Mouse (Mus musculus): ENCODE measurements around the gene Rnf185. TPM values are rescaled to one million over a fixed set of nuclear protein-coding genes. Genes with fewer than 3 reads are reported as not detected.

The Rnf185 gene
- 2.4 and 2.8 TPM in 2 replicates for polyA plus RNA-seq (2012)

GRCm38 (mm10) chr11:3452167-3452639, at the start of gene Rnf185:
Gene Rnf185 (minus strand): TSS chr11:3452363.

GRCm38 (mm10) chr11:3487952-3488570, 35.9 kb upstream of the Rnf185 start, which contains the start of gene Pla2g3:
Gene Pla2g3 (plus strand): TSS chr11:3488284.

GRCm38 (mm10) chr11:3408997-3409732, 43.0 kb downstream of the Rnf185 start, which contains the start of gene Limk2:
Gene Limk2 (minus strand): TSS chr11:3409189.

Other genes with a start within 250 kb of the Rnf185 start
- 55.4 and 72.2 TPM in 2 replicates for gene Eif4enif1, start 250.0 kb downstream of the Rnf185 start, polyA plus RNA-seq (2012)
- gene Drg1, start 185.9 kb downstream of the Rnf185 start, polyA plus RNA-seq (2012): 97.1 and 100 TPM in 2 replicates
- gene Patz1, start 163.5 kb downstream of the Rnf185 start, polyA plus RNA-seq (2012): 133 and 141 TPM in 2 replicates
- gene Pik3ip1, start 122.0 kb downstream of the Rnf185 start, polyA plus RNA-seq (2012): 122 and 162 TPM in 2 replicates
- gene Limk2, start 43.2 kb downstream of the Rnf185 start, polyA plus RNA-seq (2012): 25.4 and 28.5 TPM in 2 replicates
- gene Pla2g3, start 35.9 kb upstream of the Rnf185 start, polyA plus RNA-seq (2012): 0.07 and 0.15 TPM in 2 replicates
- 1.8 and 3.3 TPM in 2 replicates for gene Inpp5j, start 52.5 kb upstream of the Rnf185 start, polyA plus RNA-seq (2012)
- 93.2 and 152 TPM in 2 replicates for gene Selenom, start 62.3 kb upstream of the Rnf185 start, polyA plus RNA-seq (2012)
- 40.7 and 48.1 TPM in 2 replicates for gene Smtn, start 88.2 kb upstream of the Rnf185 start, polyA plus RNA-seq (2012)
- 5.3 and 6.7 TPM in 2 replicates for gene Morc2a, start 196.8 kb upstream of the Rnf185 start, polyA plus RNA-seq (2012)